In the genomic region with DNA sequence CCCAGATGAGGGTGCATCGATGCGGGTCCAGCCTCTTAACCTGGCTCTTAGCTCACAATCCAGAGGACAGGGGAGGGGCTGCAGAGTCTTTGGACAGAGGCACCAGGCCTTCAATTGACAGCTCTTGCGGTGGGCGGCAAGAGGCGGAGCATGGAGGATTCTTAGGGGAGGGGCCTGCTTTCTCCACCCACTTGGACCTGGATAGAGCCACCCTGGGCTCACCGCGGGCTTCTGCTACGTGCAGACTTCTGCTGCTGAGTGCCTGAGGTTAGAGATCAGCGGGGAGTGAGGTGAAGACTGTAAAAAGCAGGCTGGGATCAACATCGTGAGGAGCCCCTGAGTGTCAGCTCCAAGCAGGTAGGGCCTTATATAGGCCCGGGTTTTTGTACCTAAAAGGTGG, we compare ENCODE assay signal across 10 mouse cellular contexts. TPM values are rescaled to one million over a fixed set of nuclear protein-coding genes. Genes with fewer than 3 reads are reported as not detected.
DNase-seq lines count a peak whose midpoint lies in the region; ATAC-seq lines count a peak whose summit lies in the region.
"Had no signal": no experiment of that assay in that cellular context is flagged by ENCODE, and none has a peak within 500 bp of the region (broad histone marks: within the 10 kb centered on the region; RNA-seq: fewer than 3 reads in every experiment).

A gene (minus strand): TSS at position 49 of the 400 bp plus-strand sequence.

- no peak for DNase-seq in heart, adult 9 months (ENCODE audit: low spot score in 2 of 2)
- DNase-seq in forebrain, embryonic 14.5 days (ENCODE audit: low spot score) = no peak
- peak; percentile 19 for DNase-seq in retina, embryonic 14.5 days (ENCODE audit: low spot score)
- DNase-seq in cerebellum, adult 8-10 months = no peak
- DNase-seq in gastrocnemius, postnatal 4 days (ENCODE audit: low spot score in 2 of 2) = no peak
- DNase-seq: B cell, adult 2 months; cerebellum, postnatal 10 days had no signal

- peaks cover 12% of the 10 kb centered on the region; the same call in 1 of the 2 replicates for H3K4me1 ChIP-seq in heart, embryonic 12.5 days (replicated peaks)
- H3K4me1 ChIP-seq in midbrain, embryonic 13.5 days (replicated peaks) = 0 out of 2 replicates have a peak, but pooled peaks cover 5% of the 10 kb centered on the region
- H3K4me1 ChIP-seq in midbrain, embryonic 16.5 days (ENCODE audit: control insufficient read depth, insufficient read depth, low read length) = no peaks in the 10 kb centered on the region
- no peaks in the 10 kb centered on the region for H3K4me1 ChIP-seq in forebrain, embryonic 14.5 days (ENCODE audit: control insufficient read depth, insufficient read depth, low read length)

- WGBS in heart, embryonic 12.5 days = 11% methylated on average over 11 of the region's 11 CpGs
- WGBS in midbrain, embryonic 13.5 days = 9% methylated on average over 11 of the region's 11 CpGs
- 8% methylated on average over 11 of the region's 11 CpGs for WGBS in midbrain, embryonic 16.5 days
- WGBS in forebrain, embryonic 14.5 days = 10% methylated on average over 11 of the region's 11 CpGs

- H3K9ac ChIP-seq in heart, embryonic 12.5 days = no peak within 1 kb of the TSS
- no peak within 1 kb of the TSS for H3K9ac ChIP-seq in midbrain, embryonic 13.5 days (replicated peaks)
- H3K9ac ChIP-seq in midbrain, embryonic 16.5 days (ENCODE audit: low read depth, low read length) = no peak within 1 kb of the TSS
- H3K9ac ChIP-seq in forebrain, embryonic 14.5 days (ENCODE audit: low read length) = no peak within 1 kb of the TSS

- no peak within 1 kb of the TSS for H3K27ac ChIP-seq in heart, embryonic 12.5 days (ENCODE audit: poor library complexity, severe bottlenecking)
- H3K27ac ChIP-seq in midbrain, embryonic 13.5 days = no peak within 1 kb of the TSS
- H3K27ac ChIP-seq in midbrain, embryonic 16.5 days (ENCODE audit: low read length) = no peak within 1 kb of the TSS
- no peak within 1 kb of the TSS for H3K27ac ChIP-seq in forebrain, embryonic 14.5 days (ENCODE audit: low read depth, low read length)

- H3K27me3 ChIP-seq in heart, embryonic 12.5 days (replicated peaks) = no peaks in the 10 kb centered on the region
- H3K27me3 ChIP-seq in midbrain, embryonic 13.5 days = no peaks in the 10 kb centered on the region
- H3K27me3 ChIP-seq in midbrain, embryonic 16.5 days (ENCODE audit: control insufficient read depth, insufficient read depth, low read depth, low read length) = no peaks in the 10 kb centered on the region
- H3K27me3 ChIP-seq in forebrain, embryonic 14.5 days (replicated peaks; ENCODE audit: control insufficient read depth, insufficient read depth, low read length) = no peaks in the 10 kb centered on the region

- no peak within 1 kb of the TSS for H3K4me3 ChIP-seq in heart, embryonic 12.5 days
- H3K4me3 ChIP-seq in midbrain, embryonic 13.5 days (replicated peaks) = no peak within 1 kb of the TSS
- no peak within 1 kb of the TSS for H3K4me3 ChIP-seq in midbrain, embryonic 16.5 days (ENCODE audit: low read depth, low read length)
- H3K4me3 ChIP-seq in forebrain, embryonic 14.5 days (ENCODE audit: low read depth, low read length) = no peak within 1 kb of the TSS

- ATAC-seq in heart, embryonic 12.5 days (ENCODE audit: insufficient number of reproducible peaks, low FRiP score) = peak; percentile 33; the same call in 1 of the 2 replicates
- peak; percentile 25; the same call in 1 of the 2 replicates for ATAC-seq in midbrain, embryonic 13.5 days
- ATAC-seq in midbrain, embryonic 16.5 days = no peak
- 0 out of 2 replicates have a peak, but pooled peaks have one; percentile 48 for ATAC-seq in forebrain, embryonic 14.5 days

- peak within 1 kb of the TSS; percentile 13; the same call in 1 of the 2 replicates for H3K4me2 ChIP-seq in heart, embryonic 12.5 days
- H3K4me2 ChIP-seq in midbrain, embryonic 13.5 days (replicated peaks) = no peak within 1 kb of the TSS
- no peak within 1 kb of the TSS for H3K4me2 ChIP-seq in midbrain, embryonic 16.5 days (ENCODE audit: low read length)
- no peak within 1 kb of the TSS for H3K4me2 ChIP-seq in forebrain, embryonic 14.5 days (ENCODE audit: low read length)

- H3K36me3 ChIP-seq in heart, embryonic 12.5 days = peaks cover 7% of the 10 kb centered on the region; the same call in 1 of the 2 replicates
- 0 out of 2 replicates have a peak, but pooled peaks cover 9% of the 10 kb centered on the region for H3K36me3 ChIP-seq in midbrain, embryonic 13.5 days
- H3K36me3 ChIP-seq in midbrain, embryonic 16.5 days (ENCODE audit: control insufficient read depth, insufficient read depth, low read length) = no peaks in the 10 kb centered on the region
- H3K36me3 ChIP-seq in forebrain, embryonic 14.5 days (ENCODE audit: control insufficient read depth, insufficient read depth, low read length) = no peaks in the 10 kb centered on the region

- H3K9me3 ChIP-seq in heart, embryonic 12.5 days (replicated peaks) = no peaks in the 10 kb centered on the region
- no peaks in the 10 kb centered on the region for H3K9me3 ChIP-seq in midbrain, embryonic 13.5 days
- no peaks in the 10 kb centered on the region for H3K9me3 ChIP-seq in midbrain, embryonic 16.5 days (replicated peaks; ENCODE audit: control insufficient read depth, low read length, poor library complexity, severe bottlenecking)
- H3K9me3 ChIP-seq in forebrain, embryonic 14.5 days (replicated peaks; ENCODE audit: control insufficient read depth, low read length) = no peaks in the 10 kb centered on the region

RNA-seq across cellular contexts. Expression of the gene that starts here (rescaled TPM):
- 0.19 TPM in 1 of 2 replicates, not detected in the other for polyA plus RNA-seq in heart, embryonic 12.5 days (2016; fragmentation: Nextera tagmentation; extraction: Ambion mirVana)
- 0.34 and 0.36 TPM in 2 replicates for polyA plus RNA-seq in midbrain, embryonic 13.5 days (2015; fragmentation: Nextera tagmentation; extraction: Ambion mirVana)
- polyA plus RNA-seq in midbrain, embryonic 16.5 days (2015; fragmentation: Nextera tagmentation; extraction: Ambion mirVana) = 0.26 and 0.44 TPM in 2 replicates
- polyA plus RNA-seq in forebrain, embryonic 14.5 days (2014; fragmentation: Nextera tagmentation; extraction: Ambion mirVana) = 0.22 and 0.48 TPM in 2 replicates
- total RNA-seq in gastrocnemius, postnatal 4 days (2021) = not detected

Comparison
In these comparisons a context has a peak if more than half of its experiments do, and no peak if none do; other contexts are left out.
1. Peak in ATAC-seq and H3K4me2 ChIP-seq in heart, embryonic 12.5 days; RNA of the gene not detected or under 1 TPM.
2. Peak in ATAC-seq in midbrain, embryonic 13.5 days; RNA of the gene not detected or under 1 TPM.
3. Peak in ATAC-seq in forebrain, embryonic 14.5 days; RNA of the gene not detected or under 1 TPM.